Mouse (Mus musculus): ENCODE results near the gene Cep83. TPM values are rescaled to one million over a fixed set of nuclear protein-coding genes. Genes with fewer than 3 reads are reported as not detected.

Gene Cep83
- polyA plus RNA-seq, 1 experiment from 2014 or later, result 17.9 TPM

- Histone ChIP-seq H3K4me2 (ENCODE audit: low read length) (no peak overlapping the region), H3K9me3 (ENCODE audit: control insufficient read depth, low read length) (no peaks in the 10 kb centered on the region), H3K9ac (replicated peaks; ENCODE audit: low read depth, low read length) (no peak overlapping the region), H3K27me3 (replicated peaks; ENCODE audit: control insufficient read depth, insufficient read depth, low read length) (no peaks in the 10 kb centered on the region), H3K4me3 (replicated peaks; ENCODE audit: low read length) (no peak overlapping the region), H3K27ac (ENCODE audit: low read length) (no peak overlapping the region), H3K36me3 (ENCODE audit: control insufficient read depth, insufficient read depth) (no peaks in the 10 kb centered on the region), H3K4me1 (replicated peaks; ENCODE audit: control insufficient read depth, insufficient read depth, low read length) (peaks cover 4% of the 10 kb centered on the region; the same call in 1 of the 2 replicates)
- WGBS, result 91% methylated on average over 2 of the region's 2 CpGs
- ATAC-seq, result no peak
These were observed 51.8 kb downstream of the Cep83 start for GRCm38 (mm10) chr10:94740221-94740620.

GRCm38 (mm10) chr10:94741459-94741858, 53.0 kb downstream of the Cep83 start:
- peaks cover 4% of the 10 kb centered on the region; the same call in 1 of the 2 replicates for H3K4me1 ChIP-seq (replicated peaks; ENCODE audit: control insufficient read depth, insufficient read depth, low read length)
- H3K4me3 ChIP-seq (replicated peaks; ENCODE audit: low read length), result no peak overlapping the region
- WGBS, result 96% methylated on average over 3 of the region's 3 CpGs
- H3K36me3 ChIP-seq (ENCODE audit: control insufficient read depth, insufficient read depth), result no peaks in the 10 kb centered on the region
- no peak for ATAC-seq
- no peaks in the 10 kb centered on the region for H3K27me3 ChIP-seq (replicated peaks; ENCODE audit: control insufficient read depth, insufficient read depth, low read length)
- H3K4me2 ChIP-seq (ENCODE audit: low read length), result no peak overlapping the region
- no peaks in the 10 kb centered on the region for H3K9me3 ChIP-seq (ENCODE audit: control insufficient read depth, low read length)
- H3K9ac ChIP-seq (replicated peaks; ENCODE audit: low read depth, low read length), result no peak overlapping the region
- no peak overlapping the region for H3K27ac ChIP-seq (ENCODE audit: low read length)

- no peak overlapping the region for H3K27ac ChIP-seq (ENCODE audit: low read length)
- ATAC-seq, result no peak
- WGBS, result 56% methylated on average over 2 of the region's 2 CpGs
These were observed 58.6 kb downstream of the Cep83 start for GRCm38 (mm10) chr10:94747011-94747410.

GRCm38 (mm10) chr10:94771496-94771895, 83.0 kb downstream of the Cep83 start:
- Histone ChIP-seq H3K27me3 (replicated peaks; ENCODE audit: control insufficient read depth, insufficient read depth, low read length) (no peaks in the 10 kb centered on the region), H3K36me3 (ENCODE audit: control insufficient read depth, insufficient read depth) (0 out of 2 replicates have a peak, but pooled peaks cover 2% of the 10 kb centered on the region), H3K27ac (ENCODE audit: low read length) (no peak overlapping the region), H3K9me3 (ENCODE audit: control insufficient read depth, low read length) (no peaks in the 10 kb centered on the region), H3K4me3 (replicated peaks; ENCODE audit: low read length) (no peak overlapping the region), H3K4me1 (replicated peaks; ENCODE audit: control insufficient read depth, insufficient read depth, low read length) (no peaks in the 10 kb centered on the region), H3K4me2 (ENCODE audit: low read length) (no peak overlapping the region), H3K9ac (replicated peaks; ENCODE audit: low read depth, low read length) (no peak overlapping the region)
- no peak for ATAC-seq
- WGBS, result 57% methylated on average over 3 of the region's 3 CpGs

More at GRCm38 (mm10) chr10:94747011-94747410, 58.6 kb downstream of the Cep83 start:
- Histone ChIP-seq H3K36me3 (ENCODE audit: control insufficient read depth, insufficient read depth) (no peaks in the 10 kb centered on the region; the same call in 1 of the 2 replicates), H3K9ac (replicated peaks; ENCODE audit: low read depth, low read length) (no peak overlapping the region), H3K4me2 (ENCODE audit: low read length) (no peak overlapping the region), H3K27me3 (replicated peaks; ENCODE audit: control insufficient read depth, insufficient read depth, low read length) (no peaks in the 10 kb centered on the region), H3K4me3 (replicated peaks; ENCODE audit: low read length) (no peak overlapping the region), H3K4me1 (replicated peaks; ENCODE audit: control insufficient read depth, insufficient read depth, low read length) (no peaks in the 10 kb centered on the region), H3K9me3 (ENCODE audit: control insufficient read depth, low read length) (no peaks in the 10 kb centered on the region)

GRCm38 (mm10) chr10:94777576-94777975, 89.1 kb downstream of the Cep83 start:
- 89% methylated on average over 3 of the region's 3 CpGs for WGBS
- H3K4me2 ChIP-seq (ENCODE audit: low read length), result no peak overlapping the region
- H3K9me3 ChIP-seq (ENCODE audit: control insufficient read depth, low read length), result no peaks in the 10 kb centered on the region
- no peak for ATAC-seq
- no peaks in the 10 kb centered on the region for H3K4me1 ChIP-seq (replicated peaks; ENCODE audit: control insufficient read depth, insufficient read depth, low read length)
- H3K9ac ChIP-seq (replicated peaks; ENCODE audit: low read depth, low read length), result no peak overlapping the region
- H3K36me3 ChIP-seq (ENCODE audit: control insufficient read depth, insufficient read depth), result 0 out of 2 replicates have a peak, but pooled peaks cover 2% of the 10 kb centered on the region
- H3K4me3 ChIP-seq (replicated peaks; ENCODE audit: low read length), result no peak overlapping the region
- H3K27ac ChIP-seq (ENCODE audit: low read length), result no peak overlapping the region
- H3K27me3 ChIP-seq (replicated peaks; ENCODE audit: control insufficient read depth, insufficient read depth, low read length), result no peaks in the 10 kb centered on the region

GRCm38 (mm10) chr10:94779319-94779718, 90.9 kb downstream of the Cep83 start:
- H3K9ac ChIP-seq (replicated peaks; ENCODE audit: low read depth, low read length), result no peak overlapping the region
- no peaks in the 10 kb centered on the region for H3K9me3 ChIP-seq (ENCODE audit: control insufficient read depth, low read length)
- no peaks in the 10 kb centered on the region for H3K27me3 ChIP-seq (replicated peaks; ENCODE audit: control insufficient read depth, insufficient read depth, low read length)
- no peaks in the 10 kb centered on the region for H3K4me1 ChIP-seq (replicated peaks; ENCODE audit: control insufficient read depth, insufficient read depth, low read length)
- no peak for ATAC-seq
- no peak overlapping the region for H3K4me2 ChIP-seq (ENCODE audit: low read length)
- H3K27ac ChIP-seq (ENCODE audit: low read length), result no peak overlapping the region
- WGBS, result 91% methylated on average over 4 of the region's 4 CpGs
- H3K36me3 ChIP-seq (ENCODE audit: control insufficient read depth, insufficient read depth), result 0 out of 2 replicates have a peak, but pooled peaks cover 2% of the 10 kb centered on the region
- no peak overlapping the region for H3K4me3 ChIP-seq (replicated peaks; ENCODE audit: low read length)

GRCm38 (mm10) chr10:94780618-94781262, 92.3 kb downstream of the Cep83 start:
- WGBS, result 71% methylated on average over 3 of the region's 3 CpGs
- Histone ChIP-seq H3K36me3 (ENCODE audit: control insufficient read depth, insufficient read depth) (0 out of 2 replicates have a peak, but pooled peaks cover 2% of the 10 kb centered on the region), H3K4me2 (ENCODE audit: low read length) (no peak overlapping the region), H3K4me1 (replicated peaks; ENCODE audit: control insufficient read depth, insufficient read depth, low read length) (no peaks in the 10 kb centered on the region), H3K9ac (replicated peaks; ENCODE audit: low read depth, low read length) (no peak overlapping the region), H3K9me3 (ENCODE audit: control insufficient read depth, low read length) (no peaks in the 10 kb centered on the region), H3K27ac (ENCODE audit: low read length) (no peak overlapping the region), H3K4me3 (replicated peaks; ENCODE audit: low read length) (no peak overlapping the region), H3K27me3 (replicated peaks; ENCODE audit: control insufficient read depth, insufficient read depth, low read length) (no peaks in the 10 kb centered on the region)
- no peak for ATAC-seq

GRCm38 (mm10) chr10:94789205-94789604, 100.8 kb downstream of the Cep83 start:
- Histone ChIP-seq H3K9me3 (ENCODE audit: control insufficient read depth, low read length) (no peaks in the 10 kb centered on the region), H3K4me2 (ENCODE audit: low read length) (no peak overlapping the region), H3K36me3 (ENCODE audit: control insufficient read depth, insufficient read depth) (peaks cover 11% of the 10 kb centered on the region), H3K4me1 (replicated peaks; ENCODE audit: control insufficient read depth, insufficient read depth, low read length) (peaks cover 3% of the 10 kb centered on the region), H3K4me3 (replicated peaks; ENCODE audit: low read length) (no peak overlapping the region), H3K27ac (ENCODE audit: low read length) (no peak overlapping the region), H3K27me3 (replicated peaks; ENCODE audit: control insufficient read depth, insufficient read depth, low read length) (no peaks in the 10 kb centered on the region), H3K9ac (replicated peaks; ENCODE audit: low read depth, low read length) (no peak overlapping the region)
- 64% methylated on average over 3 of the region's 3 CpGs for WGBS
- ATAC-seq, result no peak

- Histone ChIP-seq H3K9me3 (ENCODE audit: control insufficient read depth, low read length) (no peaks in the 10 kb centered on the region), H3K9ac (replicated peaks; ENCODE audit: low read depth, low read length) (no peak overlapping the region), H3K4me3 (replicated peaks; ENCODE audit: low read length) (no peak overlapping the region), H3K4me1 (replicated peaks; ENCODE audit: control insufficient read depth, insufficient read depth, low read length) (peaks cover 5% of the 10 kb centered on the region), H3K27me3 (replicated peaks; ENCODE audit: control insufficient read depth, insufficient read depth, low read length) (no peaks in the 10 kb centered on the region), H3K36me3 (ENCODE audit: control insufficient read depth, insufficient read depth) (peaks cover 13% of the 10 kb centered on the region), H3K27ac (ENCODE audit: low read length) (no peak overlapping the region), H3K4me2 (ENCODE audit: low read length) (no peak overlapping the region)
- no peak for ATAC-seq
- WGBS, result 93% methylated on average over 3 of the region's 3 CpGs
These were observed 105.5 kb downstream of the Cep83 start for GRCm38 (mm10) chr10:94793914-94794313.
